ENCODE assay signal across 9 mouse cellular contexts in the genomic region with DNA sequence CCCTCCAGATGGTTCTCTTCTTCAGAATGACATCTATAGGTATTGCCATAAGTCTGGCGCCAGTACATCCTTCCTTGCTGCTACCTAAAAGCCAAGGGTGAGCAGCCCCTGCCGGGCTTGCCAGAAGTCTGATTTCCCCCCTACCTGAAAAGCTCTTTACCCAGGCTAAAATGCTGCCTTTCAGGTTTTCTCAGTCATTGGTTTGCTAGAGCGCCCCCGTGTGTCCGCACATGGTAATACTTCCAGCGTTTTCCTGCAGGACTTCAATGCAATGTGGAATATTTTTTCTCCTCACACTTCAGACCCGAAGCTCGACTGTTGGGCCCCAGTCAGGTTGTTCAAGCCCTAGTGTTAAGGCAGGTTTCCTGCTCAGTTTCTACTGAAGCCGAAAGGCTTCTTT. TPM values are rescaled to one million over a fixed set of nuclear protein-coding genes. Genes with fewer than 3 reads are reported as not detected.
DNase-seq lines count a peak whose midpoint lies in the region; TF ChIP-seq lines count a peak whose summit lies in the region.
"Had no signal": no experiment of that assay in that cellular context is flagged by ENCODE, and none has a peak within 500 bp of the region (broad histone marks: within the 10 kb centered on the region; RNA-seq: fewer than 3 reads in every experiment).

No protein-coding gene starts in this region.

- H3K4me3 ChIP-seq in testis, adult 2 months (ENCODE audit: control insufficient read depth, low read depth, low read length), result no peak overlapping the region
- H3K4me3 ChIP-seq in layer of hippocampus, adult 2 months, result no peak overlapping the region

- no peak overlapping the region for H3K27ac ChIP-seq in testis, adult 2 months (ENCODE audit: control insufficient read depth, insufficient read depth, low read depth, low read length)
- no peak overlapping the region for H3K27ac ChIP-seq in layer of hippocampus, adult 2 months

- TF ChIP-seq POLR2A in testis, adult 2 months (IDR thresholded peaks at IDR 0.05; ENCODE audit: control insufficient read depth, low read depth, low read length), result no peak

- no peaks in the 10 kb centered on the region for H3K36me3 ChIP-seq in testis, adult 2 months (ENCODE audit: control insufficient read depth, insufficient read depth, low read length)

- no peaks in the 10 kb centered on the region for H3K27me3 ChIP-seq in testis, adult 2 months (ENCODE audit: control insufficient read depth, insufficient read depth, low read length)

- peak; percentile 9; the same call in 1 of the 2 replicates for TF ChIP-seq CTCF in testis, adult 2 months (IDR thresholded peaks at IDR 0.05; ENCODE audit: control insufficient read depth, insufficient read depth, insufficient replicate concordance, low read depth, low read length)
- TF ChIP-seq CTCF in layer of hippocampus, adult 2 months (conservative IDR thresholded peaks at IDR 0.05), result peak; percentile 85

- DNase-seq in adrenal gland, adult 18-20 months (ENCODE audit: low spot score in 2 of 2), result peak; percentile 44 to 54
- DNase-seq in adrenal gland, adult 8-10 months, result no peak
- no peak for DNase-seq in testis, postnatal 14 days (ENCODE audit: low spot score)
- DNase-seq in embryo, embryonic 9.5 days (ENCODE audit: extremely low spot score), result peak; percentile 31
- DNase-seq in layer of hippocampus, adult 2 months (ENCODE audit: low spot score in 2 of 2), result peak; percentile 41 to 67
- DNase-seq in lung, postnatal 36 days, result peak; percentile 63
- DNase-seq in spleen, postnatal 14 days (ENCODE audit: low spot score in 2 of 2), result peak; percentile 8 to 23

- H3K4me1 ChIP-seq in testis, adult 2 months (ENCODE audit: control insufficient read depth, insufficient read depth, low read length), result no peaks in the 10 kb centered on the region

RNA-seq across cellular contexts. Expression of a gene that starts 5.9 kb away (rescaled TPM):
- total RNA-seq in adrenal gland, adult 18-20 months (2021), result 1 to 10 TPM in 1 of 2 experiments, under 1 TPM in 1; 0.27 to 2.7 TPM
- 1 to 10 TPM in 2 of 4 experiments, under 1 TPM in 2; 0.63 to 5.0 (median 1.9) TPM for total RNA-seq in adrenal gland, adult 8-10 months (2022)
- polyA plus RNA-seq in testis, adult 2 months (2012; rRNA removed), result 2.3 and 2.9 TPM in 2 replicates
- not detected for total RNA-seq in layer of hippocampus, adult 2 months (2021)
- polyA plus RNA-seq: gonadal fat pad, adult 2 months had no signal

RNA-seq across cellular contexts. Expression of a gene that starts 42.5 kb away (rescaled TPM):
- total RNA-seq in adrenal gland, adult 18-20 months (2021), result 100 to 1,000 TPM; 573 to 575 TPM
- 100 to 1,000 TPM; 509 to 573 (median 523) TPM for total RNA-seq in adrenal gland, adult 8-10 months (2022)
- 15.2 and 19.2 TPM in 2 replicates for polyA plus RNA-seq in testis, adult 2 months (2012; rRNA removed)
- total RNA-seq in layer of hippocampus, adult 2 months (2021), result 100 to 1,000 TPM; 227 to 242 TPM

RNA-seq across cellular contexts. Expression of a gene that starts 51.1 kb away (rescaled TPM):
- 10 to 100 TPM; 17.2 to 18.5 TPM for total RNA-seq in adrenal gland, adult 18-20 months (2021)
- total RNA-seq in adrenal gland, adult 8-10 months (2022), result 10 to 100 TPM; 21.4 to 45.9 (median 31.0) TPM
- 14.6 and 17.9 TPM in 2 replicates for polyA plus RNA-seq in testis, adult 2 months (2012; rRNA removed)
- 10 to 100 TPM; 50.4 to 51.9 TPM for total RNA-seq in layer of hippocampus, adult 2 months (2021)

Comparison
In these comparisons a context has a peak if more than half of its experiments do, and no peak if none do; other contexts are left out.
1. DNase-seq: peak in adrenal gland, adult 18-20 months (2 of 2), embryo, embryonic 9.5 days (single experiment), layer of hippocampus, adult 2 months (2 of 2), lung, postnatal 36 days (single experiment) and spleen, postnatal 14 days (2 of 2); none in adrenal gland, adult 8-10 months (single experiment) and testis, postnatal 14 days (single experiment).